Mouse (Mus musculus): ENCODE data around the gene Tmem185a.
"Not testable (repeated sequence)": the region's sequence is repeated elsewhere in the genome, so short reads cannot be mapped to it uniquely, and the experiment has no call there.

The Tmem185a gene

GRCm38 (mm10) chrX:70476792-70477776 is at the start of gene Tmem185a:
Tmem185a (minus strand) TSS chrX:70477180.
- in situ Hi-C loops (cut with MboI): loop anchor here (10.0 kb wide), 1 partner anchor 112 kb away; the partner anchor contains the start of gene Ids

DNA sequence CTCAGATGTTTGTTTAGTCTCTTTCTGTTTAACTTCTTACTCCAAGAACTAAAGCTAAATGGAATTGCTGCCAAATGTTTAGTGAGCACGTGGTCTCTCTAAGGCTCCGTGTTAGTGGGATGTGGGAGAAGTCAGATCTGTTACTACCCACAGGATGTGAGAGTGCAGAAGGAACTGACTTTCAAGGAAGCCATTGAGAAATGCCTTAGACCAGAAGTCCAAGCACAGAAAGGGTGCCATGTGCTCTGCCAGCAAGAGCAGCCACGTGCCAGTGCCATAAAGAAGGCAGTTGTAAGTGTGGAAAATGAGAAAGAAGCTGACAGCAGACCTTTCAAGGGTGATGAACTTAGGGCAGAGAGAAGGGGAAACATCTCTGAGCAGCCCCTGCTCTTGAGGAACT is 37.4 kb upstream of the Tmem185a start:
- in situ Hi-C loops (cut with MboI): not testable (repeated sequence)

- in situ Hi-C loops (cut with MboI): not testable (repeated sequence)
Measured at GRCm38 (mm10) chrX:70487328-70487727, 10.3 kb upstream of the Tmem185a start.

- in situ Hi-C loops (cut with MboI): no loop called here
Measured at GRCm38 (mm10) chrX:70482154-70482553, 5.2 kb upstream of the Tmem185a start.

DNA sequence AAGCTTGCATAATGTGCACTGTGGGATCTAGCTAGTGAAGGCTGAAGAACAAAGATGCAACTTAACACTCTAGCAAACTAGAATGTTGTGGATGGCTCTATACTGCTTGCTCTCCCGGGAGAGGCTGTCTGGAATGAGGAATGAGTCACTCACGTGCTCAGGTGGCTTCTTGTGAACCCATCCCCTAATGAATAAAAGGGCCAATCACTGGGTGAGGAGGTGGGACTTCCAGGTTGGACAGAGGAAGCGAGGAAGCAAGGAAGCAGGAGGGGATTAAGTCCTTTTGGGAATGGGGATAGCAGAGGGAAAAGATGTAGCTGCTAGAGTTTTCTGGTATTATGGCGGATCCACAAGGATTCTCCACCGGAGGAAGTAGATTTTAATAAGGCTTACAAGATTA is 1.7 kb upstream of the Tmem185a start:
- in situ Hi-C loops (cut with MboI): loop anchor here (10.0 kb wide), 1 partner anchor 114 kb away; the partner anchor contains the start of gene Ids

- in situ Hi-C loops (cut with MboI): loop anchor here (10.0 kb wide), 1 partner anchor 110 kb away; the partner anchor contains the start of gene Ids
Measured at GRCm38 (mm10) chrX:70475215-70475765, 1.7 kb downstream of the Tmem185a start.

GRCm38 (mm10) chrX:70466897-70467296 is 10.1 kb downstream of the Tmem185a start:
- in situ Hi-C loops (cut with MboI): no loop called here

DNA sequence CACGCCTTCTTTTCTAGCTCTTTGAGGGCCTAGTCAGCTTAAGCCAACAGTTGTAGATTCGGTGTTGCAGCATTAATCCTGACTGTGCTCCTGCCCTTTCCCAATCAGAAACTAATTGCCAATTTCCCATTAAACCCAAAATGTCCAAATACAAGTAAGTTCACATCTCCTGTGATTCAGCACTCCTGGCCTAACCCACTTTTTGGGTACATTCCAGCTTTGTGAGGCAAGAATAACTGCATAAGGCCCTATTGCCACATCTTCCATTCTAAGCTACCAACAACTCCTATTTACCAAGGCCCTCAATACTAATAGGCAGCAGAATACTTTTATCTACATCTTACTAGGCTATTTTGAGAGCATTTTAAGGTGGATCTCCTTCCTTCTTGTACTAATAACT is 11.5 kb downstream of the Tmem185a start:
- in situ Hi-C loops (cut with MboI): no loop called here

- in situ Hi-C loops (cut with MboI): no loop called here
Measured at GRCm38 (mm10) chrX:70463621-70464020, 13.4 kb downstream of the Tmem185a start.

DNA sequence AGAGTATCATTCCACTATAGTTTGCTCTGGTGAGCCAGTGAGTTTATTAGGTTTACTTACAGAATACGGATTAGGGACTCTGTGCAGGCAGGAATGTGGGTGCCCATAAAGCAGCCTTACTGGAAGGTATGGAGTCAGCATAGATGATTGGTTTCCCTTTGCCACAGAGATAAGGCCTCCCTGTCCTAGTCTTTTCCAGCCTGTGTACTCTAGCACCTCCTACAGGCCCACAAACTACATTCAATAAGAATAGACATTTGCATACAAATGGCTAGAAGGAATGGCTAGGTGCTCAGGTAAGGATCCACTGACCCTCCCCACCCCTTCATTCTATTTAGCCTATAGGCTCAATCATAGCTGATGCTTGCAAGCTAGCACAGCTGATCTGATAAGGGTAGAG is 24.6 kb downstream of the Tmem185a start:
- in situ Hi-C loops (cut with MboI): not testable (repeated sequence)

GRCm38 (mm10) chrX:70425473-70425872 is 51.5 kb downstream of the Tmem185a start:
- in situ Hi-C loops (cut with MboI): not testable (repeated sequence)
